Mouse (Mus musculus): Measurements from ENCODE around the gene Zswim8. TPM values are rescaled to one million over a fixed set of nuclear protein-coding genes. Genes with fewer than 3 reads are reported as not detected.

The Zswim8 gene
- total RNA-seq, 2 experiments from 2014 or later, result 176 to 180 TPM

DNA sequence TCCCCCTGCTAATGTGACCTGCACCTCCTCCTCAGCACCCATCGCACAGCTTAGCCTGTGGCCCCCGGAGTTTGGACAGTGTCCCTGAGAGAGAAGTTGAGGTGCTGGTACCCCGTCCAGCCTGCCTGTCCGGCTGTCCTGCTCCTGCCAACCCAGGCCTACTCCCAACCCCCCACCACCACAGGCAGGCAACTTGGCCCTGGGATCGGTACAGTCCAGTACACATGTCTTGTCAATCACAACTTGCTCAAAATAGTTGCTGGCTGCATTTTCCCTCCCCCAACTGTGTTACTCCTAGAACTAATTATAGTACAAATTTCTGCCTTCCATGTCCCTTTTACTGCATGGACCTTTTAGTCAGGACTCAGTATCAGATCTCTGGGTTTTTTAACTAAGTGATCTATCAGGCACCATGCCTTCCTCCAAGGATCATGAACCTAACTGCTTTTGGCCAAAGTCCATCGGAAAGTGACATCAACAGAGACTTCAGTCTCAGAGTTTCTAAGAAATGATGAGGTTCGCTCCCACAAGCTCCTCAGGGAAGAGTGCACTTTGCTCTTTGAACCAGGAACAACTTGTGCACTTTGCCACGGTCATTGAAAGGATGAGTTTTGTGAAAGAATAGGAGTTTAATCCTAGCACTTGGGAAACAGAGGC is 39.1 kb upstream of the Zswim8 start, which contains the start of gene Synpo2l:
Gene Synpo2l (minus strand): TSS at position 201 of the 657 bp plus-strand sequence.
- no peak for DNase-seq (ENCODE audit: extremely low spot score in 1 of 2, low spot score in 2 of 2)
- Histone ChIP-seq H3K4me3 (no peak within 1 kb of the TSS), H3K27ac (no peak within 1 kb of the TSS)
- no peak for TF ChIP-seq CTCF (IDR thresholded peaks at IDR 0.05)
- intact Hi-C loops (cut with DNase I), result no loop called here

- no peak for DNase-seq (ENCODE audit: extremely low spot score in 1 of 2, low spot score in 2 of 2)
- H3K4me3 ChIP-seq, result no peak overlapping the region
- H3K27ac ChIP-seq, result no peak overlapping the region
- peak; percentile 43 for TF ChIP-seq CTCF (IDR thresholded peaks at IDR 0.05)
- intact Hi-C loops (cut with DNase I), result no loop called here
Observed at GRCm38 (mm10) chr14:20672990-20673389, 34.4 kb upstream of the Zswim8 start.

DNA sequence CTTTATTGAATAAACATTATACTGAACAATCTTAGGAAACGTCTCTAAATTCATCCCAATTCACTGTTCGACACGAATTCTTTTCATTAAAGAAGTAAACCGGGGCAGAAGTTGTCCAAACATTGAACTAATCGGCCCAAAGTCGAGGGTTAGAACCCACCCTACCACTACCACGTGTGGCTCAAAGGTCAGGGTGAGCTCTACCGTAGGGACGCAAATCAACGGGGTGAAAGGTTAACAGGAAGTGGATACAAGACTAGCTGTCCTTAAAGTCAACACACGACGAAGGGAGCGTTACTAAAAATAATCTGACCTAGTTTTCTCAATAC is 33.7 kb upstream of the Zswim8 start:
- peak overlapping the region; percentile 63; the same call in 1 of the 2 replicates for H3K27ac ChIP-seq
- DNase-seq (ENCODE audit: extremely low spot score in 1 of 2, low spot score in 2 of 2), result peak; percentile 43 to 56
- no peak; the same call in 1 of the 2 replicates for TF ChIP-seq CTCF (IDR thresholded peaks at IDR 0.05)
- H3K4me3 ChIP-seq, result peak overlapping the region; percentile 76
- intact Hi-C loops (cut with DNase I), result no loop called here

DNA sequence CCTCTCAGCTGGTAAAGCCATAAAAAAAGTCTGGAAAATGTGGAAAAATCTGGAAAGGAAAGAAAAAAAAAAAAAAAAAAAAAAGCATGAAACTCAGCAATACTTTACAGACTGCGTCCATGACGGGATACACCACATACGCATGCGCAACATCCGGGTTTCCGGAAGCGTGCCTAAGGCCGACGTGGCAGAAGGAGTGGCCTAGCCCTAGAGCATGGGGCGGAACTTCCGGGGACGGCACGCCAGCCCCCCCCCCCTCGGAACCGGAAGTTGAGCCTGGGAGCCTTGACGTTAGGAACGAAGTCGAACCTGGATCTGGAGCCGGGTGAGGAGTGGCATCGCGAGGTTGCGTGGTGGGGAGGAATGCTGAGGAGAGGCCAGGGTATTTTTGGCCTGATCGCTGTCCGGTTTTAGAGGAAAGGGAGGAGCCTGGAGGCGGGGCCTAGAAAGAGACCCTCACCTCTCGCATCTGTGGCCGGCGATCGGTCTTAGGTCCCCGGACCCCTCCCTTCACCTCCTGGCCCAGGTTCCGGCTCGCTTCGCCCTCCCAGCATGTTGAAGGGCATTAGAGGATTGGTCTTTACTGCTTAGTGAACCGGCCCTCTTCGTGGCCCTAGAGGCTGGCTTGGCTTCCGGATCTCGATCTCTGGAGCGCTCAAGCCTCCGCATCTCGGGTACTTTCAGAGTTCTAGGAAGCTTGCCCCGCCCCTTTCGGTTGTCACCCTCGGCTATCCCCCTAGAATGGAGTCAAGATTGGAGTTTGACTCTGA is 33.1 kb upstream of the Zswim8 start, which contains the start of gene Sec24c:
Gene Sec24c (plus strand): TSS at position 245 of the 770 bp plus-strand sequence.
- intact Hi-C loops (cut with DNase I), result no loop called here
- no peak for TF ChIP-seq CTCF (IDR thresholded peaks at IDR 0.05)
- DNase-seq (ENCODE audit: extremely low spot score in 1 of 2, low spot score in 2 of 2), result peak; percentile 96 to 99
- Histone ChIP-seq H3K27ac (peak within 1 kb of the TSS; percentile 88), H3K4me3 (peak within 1 kb of the TSS; percentile 76)

GRCm38 (mm10) chr14:20677906-20678305 is 29.4 kb upstream of the Zswim8 start:
- Histone ChIP-seq H3K4me3 (no peak overlapping the region), H3K27ac (no peak overlapping the region)
- no peak for DNase-seq (ENCODE audit: extremely low spot score in 1 of 2, low spot score in 2 of 2)
- TF ChIP-seq CTCF (IDR thresholded peaks at IDR 0.05), result no peak
- intact Hi-C loops (cut with DNase I), result no loop called here

- H3K27ac ChIP-seq, result no peak overlapping the region
- H3K4me3 ChIP-seq, result no peak overlapping the region
- DNase-seq (ENCODE audit: extremely low spot score in 1 of 2, low spot score in 2 of 2), result no peak
- no peak for TF ChIP-seq CTCF (IDR thresholded peaks at IDR 0.05)
- intact Hi-C loops (cut with DNase I), result no loop called here
Observed at GRCm38 (mm10) chr14:20681742-20682141, 25.6 kb upstream of the Zswim8 start.

DNA sequence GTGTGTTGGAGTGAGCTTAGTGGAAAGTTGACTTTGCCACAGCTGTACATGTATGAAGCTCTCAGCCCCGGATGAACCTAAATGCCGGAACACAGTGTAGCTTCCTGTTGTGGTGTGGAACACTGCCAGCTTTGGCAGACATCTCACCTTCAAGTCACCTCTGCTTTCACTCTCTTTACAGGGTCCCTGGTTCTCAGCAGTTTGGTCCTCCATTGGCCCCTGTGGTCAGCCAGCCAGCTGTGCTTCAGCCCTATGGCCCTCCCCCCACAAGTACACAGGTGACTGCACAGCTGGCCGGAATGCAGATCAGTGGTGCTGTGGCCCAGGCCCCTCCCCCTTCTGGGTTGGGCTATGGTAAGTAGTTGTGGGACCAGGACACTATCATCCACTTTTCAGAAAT is 24.9 kb upstream of the Zswim8 start:
- Histone ChIP-seq H3K4me3 (no peak overlapping the region), H3K27ac (no peak overlapping the region)
- intact Hi-C loops (cut with DNase I), result no loop called here
- TF ChIP-seq CTCF (IDR thresholded peaks at IDR 0.05), result no peak
- DNase-seq (ENCODE audit: extremely low spot score in 1 of 2, low spot score in 2 of 2), result no peak

- Histone ChIP-seq H3K4me3 (no peak overlapping the region), H3K27ac (no peak overlapping the region)
- no peak for TF ChIP-seq CTCF (IDR thresholded peaks at IDR 0.05)
- intact Hi-C loops (cut with DNase I), result no loop called here
- no peak for DNase-seq (ENCODE audit: extremely low spot score in 1 of 2, low spot score in 2 of 2)
Observed at GRCm38 (mm10) chr14:20686576-20686975, 20.8 kb upstream of the Zswim8 start.

- intact Hi-C loops (cut with DNase I), result no loop called here
- TF ChIP-seq CTCF (IDR thresholded peaks at IDR 0.05), result no peak
- no peak overlapping the region for H3K27ac ChIP-seq
- DNase-seq (ENCODE audit: extremely low spot score in 1 of 2, low spot score in 2 of 2), result no peak
- H3K4me3 ChIP-seq, result no peak overlapping the region
Observed at GRCm38 (mm10) chr14:20689009-20689408, 18.3 kb upstream of the Zswim8 start.

GRCm38 (mm10) chr14:20691772-20692171 is 15.6 kb upstream of the Zswim8 start:
- intact Hi-C loops (cut with DNase I), result no loop called here
- no peak for TF ChIP-seq CTCF (IDR thresholded peaks at IDR 0.05)
- DNase-seq (ENCODE audit: extremely low spot score in 1 of 2, low spot score in 2 of 2), result no peak
- Histone ChIP-seq H3K27ac (no peak overlapping the region), H3K4me3 (no peak overlapping the region)

DNA sequence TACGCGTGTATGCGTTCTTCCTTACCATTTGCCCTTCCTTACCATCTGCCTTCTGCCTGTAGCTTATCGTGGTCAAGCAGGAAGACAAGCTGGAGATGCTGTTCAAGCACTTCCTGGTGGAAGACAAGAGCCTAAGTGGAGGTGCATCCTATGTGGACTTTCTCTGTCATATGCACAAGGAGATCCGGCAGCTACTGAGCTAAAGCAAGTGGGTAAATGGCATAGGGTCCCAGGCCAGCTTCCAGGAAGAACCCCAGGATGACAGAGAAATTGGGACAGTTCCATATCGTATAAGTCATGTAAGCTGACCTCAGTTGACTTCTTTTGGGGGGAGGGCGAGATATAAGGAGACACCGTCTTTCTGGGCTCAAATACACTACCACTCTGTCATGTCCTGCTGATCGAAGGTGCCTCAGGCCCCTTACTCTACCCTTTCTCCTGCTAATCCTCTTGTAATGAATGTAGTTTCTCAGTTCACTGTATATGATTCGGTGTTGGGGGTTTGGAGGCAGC is 13.7 kb upstream of the Zswim8 start:
- peak overlapping the region; percentile 99; the same call in 1 of the 2 replicates for H3K27ac ChIP-seq
- H3K4me3 ChIP-seq, result no peak overlapping the region
- DNase-seq (ENCODE audit: extremely low spot score in 1 of 2, low spot score in 2 of 2), result no peak
- intact Hi-C loops (cut with DNase I), result no loop called here
- TF ChIP-seq CTCF (IDR thresholded peaks at IDR 0.05), result no peak

DNA sequence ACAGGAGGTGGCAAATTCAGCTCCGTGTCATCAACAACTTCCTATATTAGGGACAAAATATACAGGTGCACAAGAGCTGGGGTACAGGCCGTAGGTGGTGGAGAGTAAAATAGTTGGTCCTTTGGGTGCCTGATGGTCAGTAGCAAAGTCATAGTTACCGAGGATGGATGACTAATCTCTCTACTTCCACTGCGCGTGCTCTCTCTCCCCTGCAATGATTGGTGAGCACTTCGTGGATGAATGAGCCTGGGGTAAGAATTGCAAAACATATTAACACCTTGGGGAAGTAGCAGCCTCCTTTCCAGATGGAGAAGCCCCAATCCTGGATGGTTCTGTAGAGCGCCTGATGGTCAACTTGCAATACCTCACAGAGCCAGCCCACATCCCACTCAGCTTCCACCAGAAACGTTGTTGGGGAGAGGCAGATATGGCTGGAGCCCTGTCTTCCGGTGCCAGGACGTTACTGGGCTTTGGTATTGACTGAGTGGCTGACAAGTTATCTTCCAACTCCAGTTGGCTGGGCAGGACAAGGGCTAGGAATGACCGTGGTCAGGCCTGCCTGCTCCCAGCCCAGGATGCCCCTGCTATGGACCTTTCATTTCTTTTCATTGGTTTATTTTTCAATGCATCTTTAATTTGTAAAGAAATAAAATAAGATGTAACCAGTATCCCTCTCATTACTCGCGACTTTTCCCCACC is 13.0 kb upstream of the Zswim8 start:
- DNase-seq (ENCODE audit: extremely low spot score in 1 of 2, low spot score in 2 of 2), result no peak
- TF ChIP-seq CTCF (IDR thresholded peaks at IDR 0.05), result no peak
- peak overlapping the region; percentile 99 for H3K4me3 ChIP-seq
- intact Hi-C loops (cut with DNase I), result no loop called here
- H3K27ac ChIP-seq, result peak overlapping the region; percentile 99

Data from left cerebral cortex, adult 2 months (tissue).